Mouse (Mus musculus): ENCODE results near the gene Agtrap.
"Not testable (repeated sequence)": the region's sequence is repeated elsewhere in the genome, so short reads cannot be mapped to it uniquely, and the experiment has no call there.

The Agtrap gene

GRCm38 (mm10) chr4:148044113-148044512 lies 43.7 kb downstream of the Agtrap start:
- no peak for DNase-seq

- not testable (repeated sequence) for DNase-seq
Observed at GRCm38 (mm10) chr4:148043327-148043726, 44.5 kb downstream of the Agtrap start.

- DNase-seq: peak; percentile 54 to 61
Observed at GRCm38 (mm10) chr4:148041611-148042191, 46.1 kb downstream of the Agtrap start.

GRCm38 (mm10) chr4:148040933-148041610 lies 46.8 kb downstream of the Agtrap start:
- peak; percentile 24 to 50 for DNase-seq

GRCm38 (mm10) chr4:148040029-148040830 lies 47.6 kb downstream of the Agtrap start:
- no peak for DNase-seq

GRCm38 (mm10) chr4:148039254-148040028 lies 48.4 kb downstream of the Agtrap start:
- peak; percentile 15 to 28 for DNase-seq

- DNase-seq: peak; percentile 98 to 100
Observed at GRCm38 (mm10) chr4:148038600-148039253, 49.1 kb downstream of the Agtrap start, which contains the start of the genes Clcn6 and Mthfr. Gene Clcn6 (minus strand): TSS chr4:148038821. Gene Mthfr (plus strand): TSS chr4:148039077.

- no peak for DNase-seq
Observed at GRCm38 (mm10) chr4:148038079-148038599, 49.7 kb downstream of the Agtrap start.

- no peak for DNase-seq
Observed at GRCm38 (mm10) chr4:148035440-148035839, 52.4 kb downstream of the Agtrap start.

- no peak for DNase-seq
Observed at GRCm38 (mm10) chr4:148033858-148034410, 53.9 kb downstream of the Agtrap start.

- DNase-seq: no peak
Observed at GRCm38 (mm10) chr4:148030506-148030905, 57.3 kb downstream of the Agtrap start.

- no peak for DNase-seq
Observed at GRCm38 (mm10) chr4:148029297-148029696, 58.5 kb downstream of the Agtrap start.

Measured in thymus, postnatal 36 days (tissue).